Mouse (Mus musculus): ENCODE data around the gene Plek. TPM values are rescaled to one million over a fixed set of nuclear protein-coding genes. Genes with fewer than 3 reads are reported as not detected.

Plek gene
- polyA plus RNA-seq, 1 experiment, result 0.36 TPM

- H3K4me3 ChIP-seq (ENCODE audit: insufficient read depth, poor library complexity, severe bottlenecking), result peak within 1 kb of the TSS; percentile 57
- peak within 1 kb of the TSS; percentile 83 for H3ac ChIP-seq (ENCODE audit: control insufficient read depth, insufficient read length, low read depth)
- peaks cover 6% of the 10 kb centered on the region for H3K79me2 ChIP-seq (ENCODE audit: control insufficient read depth, insufficient read depth)
- no peaks in the 10 kb centered on the region for H3K36me3 ChIP-seq (ENCODE audit: control insufficient read depth, insufficient read depth)
- TF ChIP-seq MYOD1 (IDR thresholded peaks at IDR 0.05; ENCODE audit: control insufficient read depth, insufficient read length, low read depth) (no peak), MAX (IDR thresholded peaks at IDR 0.05) (peak; percentile 77)
- H3K27me3 ChIP-seq (ENCODE audit: control insufficient read depth, insufficient read depth, insufficient read length), result no peaks in the 10 kb centered on the region
- H3K79me3 ChIP-seq (ENCODE audit: low read depth), result no peaks in the 10 kb centered on the region
These were observed 101.0 kb downstream of the Plek start, which contains the start of gene Fbxo48 for GRCm38 (mm10) chr11:16950976-16951760. Gene Fbxo48 (plus strand): TSS chr11:16951375.

GRCm38 (mm10) chr11:16950226-16950975 is 101.8 kb downstream of the Plek start:
- H3ac ChIP-seq (ENCODE audit: control insufficient read depth, insufficient read length, low read depth), result peak overlapping the region; percentile 83
- H3K36me3 ChIP-seq (ENCODE audit: control insufficient read depth, insufficient read depth), result no peaks in the 10 kb centered on the region
- H3K79me3 ChIP-seq (ENCODE audit: low read depth), result no peaks in the 10 kb centered on the region
- TF ChIP-seq MYOD1 (IDR thresholded peaks at IDR 0.05; ENCODE audit: control insufficient read depth, insufficient read length, low read depth), result no peak
- no peak for TF ChIP-seq CEBPB (IDR thresholded peaks at IDR 0.05; ENCODE audit: low read depth)
- no peak for TF ChIP-seq MYOG (IDR thresholded peaks at IDR 0.05; ENCODE audit: control insufficient read depth, extremely low read depth, insufficient read length)
- TF ChIP-seq CTCF (IDR thresholded peaks at IDR 0.05; ENCODE audit: control insufficient read depth, insufficient read depth, insufficient read length), result no peak
- no peak for TF ChIP-seq USF1 (IDR thresholded peaks at IDR 0.05; ENCODE audit: low read depth)
- no peak for TF ChIP-seq MAX (IDR thresholded peaks at IDR 0.05)
- no peak for TF ChIP-seq FOSL1 (IDR thresholded peaks at IDR 0.05; ENCODE audit: insufficient read depth, low read length, poor library complexity, severe bottlenecking)
- H3K79me2 ChIP-seq (ENCODE audit: control insufficient read depth, insufficient read depth), result peaks cover 6% of the 10 kb centered on the region
- no peaks in the 10 kb centered on the region for H3K27me3 ChIP-seq (ENCODE audit: control insufficient read depth, insufficient read depth, insufficient read length)
- peak overlapping the region; percentile 28 for H3K4me3 ChIP-seq (ENCODE audit: insufficient read depth, poor library complexity, severe bottlenecking)

- Histone ChIP-seq H3K4me3 (ENCODE audit: insufficient read depth, poor library complexity, severe bottlenecking) (no peak overlapping the region), H3ac (ENCODE audit: control insufficient read depth, insufficient read length, low read depth) (no peak overlapping the region)
These were observed 103.4 kb downstream of the Plek start for GRCm38 (mm10) chr11:16948756-16949155.

GRCm38 (mm10) chr11:16943016-16943415 is 109.2 kb downstream of the Plek start:
- TF ChIP-seq USF1 (IDR thresholded peaks at IDR 0.05; ENCODE audit: low read depth) (no peak), CTCF (IDR thresholded peaks at IDR 0.05; ENCODE audit: control insufficient read depth, insufficient read depth, insufficient read length) (no peak)
- Histone ChIP-seq H3K27me3 (ENCODE audit: control insufficient read depth, insufficient read depth, insufficient read length) (no peaks in the 10 kb centered on the region), H3K36me3 (ENCODE audit: control insufficient read depth, insufficient read depth) (no peaks in the 10 kb centered on the region), H3K79me3 (ENCODE audit: low read depth) (no peaks in the 10 kb centered on the region), H3K79me2 (ENCODE audit: control insufficient read depth, insufficient read depth) (no peaks in the 10 kb centered on the region), H3ac (ENCODE audit: control insufficient read depth, insufficient read length, low read depth) (no peak overlapping the region), H3K4me3 (ENCODE audit: insufficient read depth, poor library complexity, severe bottlenecking) (no peak overlapping the region)

More at GRCm38 (mm10) chr11:16948756-16949155, 103.4 kb downstream of the Plek start:
- Histone ChIP-seq H3K36me3 (ENCODE audit: control insufficient read depth, insufficient read depth) (no peaks in the 10 kb centered on the region), H3K27me3 (ENCODE audit: control insufficient read depth, insufficient read depth, insufficient read length) (no peaks in the 10 kb centered on the region), H3K79me2 (ENCODE audit: control insufficient read depth, insufficient read depth) (peaks cover 6% of the 10 kb centered on the region), H3K79me3 (ENCODE audit: low read depth) (no peaks in the 10 kb centered on the region)
- TF ChIP-seq CTCF (IDR thresholded peaks at IDR 0.05; ENCODE audit: control insufficient read depth, insufficient read depth, insufficient read length), result peak; percentile 51
- no peak for TF ChIP-seq MYOD1 (IDR thresholded peaks at IDR 0.05; ENCODE audit: control insufficient read depth, insufficient read length, low read depth)

- no peak overlapping the region for H3K4me3 ChIP-seq (ENCODE audit: insufficient read depth, poor library complexity, severe bottlenecking)
- TF ChIP-seq CEBPB (IDR thresholded peaks at IDR 0.05; ENCODE audit: low read depth) (no peak), MYOD1 (IDR thresholded peaks at IDR 0.05; ENCODE audit: control insufficient read depth, insufficient read length, low read depth) (no peak), MYOG (IDR thresholded peaks at IDR 0.05; ENCODE audit: control insufficient read depth, extremely low read depth, insufficient read length) (no peak), USF1 (IDR thresholded peaks at IDR 0.05; ENCODE audit: low read depth) (no peak), FOSL1 (IDR thresholded peaks at IDR 0.05; ENCODE audit: insufficient read depth, low read length, poor library complexity, severe bottlenecking) (no peak), CTCF (IDR thresholded peaks at IDR 0.05; ENCODE audit: control insufficient read depth, insufficient read depth, insufficient read length) (no peak), MAX (IDR thresholded peaks at IDR 0.05) (no peak)
- H3K79me2 ChIP-seq (ENCODE audit: control insufficient read depth, insufficient read depth), result no peaks in the 10 kb centered on the region
- no peaks in the 10 kb centered on the region for H3K27me3 ChIP-seq (ENCODE audit: control insufficient read depth, insufficient read depth, insufficient read length)
- H3K79me3 ChIP-seq (ENCODE audit: low read depth), result no peaks in the 10 kb centered on the region
- no peak overlapping the region for H3ac ChIP-seq (ENCODE audit: control insufficient read depth, insufficient read length, low read depth)
- no peaks in the 10 kb centered on the region for H3K36me3 ChIP-seq (ENCODE audit: control insufficient read depth, insufficient read depth)
These were observed 110.2 kb downstream of the Plek start for GRCm38 (mm10) chr11:16941973-16942452.
